Mouse (Mus musculus) ovary, postnatal 14 days (tissue): ENCODE results near the gene Dgcr6.

Experiments used
- DNase-seq: peaks from one replicate; pipeline ENCODE4 v3.0.0; 2022; ENCODE audit warnings: low spot score

The Dgcr6 gene

GRCm38 (mm10) chr16:18070798-18071197 is 18.1 kb downstream of the Dgcr6 start:
- no peak for DNase-seq

GRCm38 (mm10) chr16:18072089-18072488 is 19.4 kb downstream of the Dgcr6 start:
- no peak for DNase-seq

DNA sequence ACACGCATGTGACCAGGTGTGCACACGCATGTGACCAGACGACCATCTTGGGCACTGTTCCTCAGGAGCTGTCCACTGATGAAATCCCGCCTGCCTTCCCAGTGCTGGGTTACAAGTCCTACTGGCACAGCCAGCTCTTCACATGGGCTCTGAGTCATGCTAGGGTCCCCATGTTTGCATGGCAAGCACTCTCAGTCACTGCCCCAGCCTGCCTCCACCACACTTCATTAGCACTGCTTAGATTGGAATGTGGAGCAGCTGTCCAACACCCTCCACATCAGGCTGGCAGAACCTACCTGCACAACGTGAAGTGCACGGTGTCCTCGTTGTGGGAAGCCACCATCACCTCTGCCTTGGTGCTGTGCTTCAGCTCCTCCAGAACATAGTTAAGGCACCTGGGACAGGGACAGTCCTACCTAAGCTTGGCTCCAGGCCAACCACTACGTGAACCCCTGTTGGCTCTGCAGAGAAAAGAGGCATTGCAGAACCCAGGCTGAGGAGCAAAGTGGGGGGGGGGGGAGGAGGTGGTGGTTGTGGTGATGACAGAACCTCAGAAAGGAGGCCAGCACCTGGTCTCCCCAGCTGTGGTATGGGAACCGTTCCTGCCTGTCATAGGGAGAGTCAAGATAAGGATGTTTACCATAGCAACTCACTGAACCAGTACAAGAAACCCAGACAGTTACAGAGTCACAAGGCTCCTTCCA is 20.8 kb downstream of the Dgcr6 start:
- no peak for DNase-seq

GRCm38 (mm10) chr16:18074611-18075010 is 22.0 kb downstream of the Dgcr6 start:
- no peak for DNase-seq

GRCm38 (mm10) chr16:18075201-18075600 is 22.5 kb downstream of the Dgcr6 start:
- DNase-seq: no peak

DNA sequence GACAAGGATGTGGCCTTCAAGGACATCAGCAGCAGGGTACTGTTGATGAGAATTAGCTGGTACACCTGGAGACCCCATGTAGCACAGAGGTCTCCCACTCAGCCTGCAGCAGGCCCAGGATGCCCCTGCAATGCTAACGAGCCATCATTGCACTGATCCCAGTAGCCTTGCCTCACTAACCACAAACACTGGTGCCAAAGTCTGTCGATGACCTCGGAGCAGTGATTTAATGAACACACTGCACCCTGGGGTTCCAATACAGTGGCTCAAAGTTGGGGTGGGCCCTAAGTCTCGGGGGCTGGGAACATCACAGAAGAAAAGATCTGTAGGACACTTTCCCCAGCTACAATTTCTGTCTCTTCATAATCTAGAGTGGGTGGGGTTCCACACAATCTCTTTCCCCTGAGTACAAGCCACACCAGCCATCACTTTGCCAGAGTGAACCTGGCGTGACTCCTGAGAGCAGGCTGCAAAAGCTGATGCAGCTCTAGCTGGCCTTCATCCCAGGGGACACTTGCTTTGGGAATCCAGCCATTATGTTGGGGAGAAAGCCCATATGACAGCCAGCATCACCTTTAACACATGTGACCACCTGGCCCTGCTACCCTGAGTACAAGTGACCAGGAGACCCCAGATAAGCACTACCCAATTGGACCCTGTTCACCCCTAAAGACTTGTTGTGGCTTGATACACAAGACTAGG is 25.8 kb downstream of the Dgcr6 start:
- DNase-seq: no peak

- DNase-seq: no peak
Measured at GRCm38 (mm10) chr16:18079300-18079699, 26.6 kb downstream of the Dgcr6 start.

DNA sequence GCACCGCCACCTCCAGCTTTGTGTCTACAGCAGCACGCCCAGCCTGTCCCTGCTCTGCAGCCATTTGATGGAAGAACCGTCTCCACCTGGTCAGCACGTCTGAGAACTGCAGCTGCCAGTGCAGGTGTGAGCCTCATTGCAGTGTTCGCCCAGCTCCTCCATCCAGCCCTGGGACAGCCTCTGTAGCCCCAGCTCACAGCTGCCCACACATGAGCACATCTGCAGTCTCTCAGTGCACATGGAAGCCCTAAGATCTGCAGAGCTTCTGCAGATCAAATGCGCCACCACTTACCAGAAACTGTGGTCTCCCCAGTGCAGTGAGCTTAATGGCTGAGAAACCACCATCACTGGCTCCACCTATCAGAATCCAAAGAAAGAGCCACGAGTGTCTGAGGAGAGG is 27.5 kb downstream of the Dgcr6 start:
- DNase-seq: no peak

DNA sequence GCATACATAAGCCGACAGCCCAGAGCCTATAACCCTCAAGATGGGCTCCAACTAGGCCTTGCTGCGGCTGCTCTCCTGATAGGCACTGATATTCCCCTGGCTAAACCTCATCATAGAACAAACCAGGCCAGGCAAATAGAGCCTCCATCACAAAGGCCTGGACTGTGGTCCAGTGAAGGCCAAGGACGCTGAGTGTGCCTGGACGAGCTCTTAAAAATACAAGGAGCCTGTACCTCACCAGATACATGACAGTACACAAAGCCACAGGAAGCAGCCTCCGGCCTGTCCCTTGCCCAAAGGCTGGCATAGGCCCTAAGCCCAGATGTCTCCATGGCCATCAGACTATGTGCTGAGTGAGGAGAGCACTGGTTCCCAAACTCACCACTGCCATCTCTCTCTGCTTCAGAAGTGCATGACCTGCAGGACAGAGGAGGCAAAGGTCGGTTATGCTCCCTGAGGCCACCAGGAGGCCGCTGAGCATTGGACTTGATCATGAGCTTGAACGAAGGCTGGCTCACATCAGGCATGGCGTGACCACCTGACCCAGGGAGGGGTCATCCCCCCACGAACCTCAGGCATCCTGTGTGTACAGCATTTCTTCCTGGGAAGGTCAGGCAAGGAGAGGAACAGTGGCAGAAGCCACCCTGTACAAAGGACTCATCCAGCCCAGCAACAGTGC is 28.6 kb downstream of the Dgcr6 start:
- no peak for DNase-seq

GRCm38 (mm10) chr16:18082291-18082690 is 29.6 kb downstream of the Dgcr6 start:
- DNase-seq: no peak

- no peak for DNase-seq
Measured at GRCm38 (mm10) chr16:18083231-18083951, 30.7 kb downstream of the Dgcr6 start.

DNA sequence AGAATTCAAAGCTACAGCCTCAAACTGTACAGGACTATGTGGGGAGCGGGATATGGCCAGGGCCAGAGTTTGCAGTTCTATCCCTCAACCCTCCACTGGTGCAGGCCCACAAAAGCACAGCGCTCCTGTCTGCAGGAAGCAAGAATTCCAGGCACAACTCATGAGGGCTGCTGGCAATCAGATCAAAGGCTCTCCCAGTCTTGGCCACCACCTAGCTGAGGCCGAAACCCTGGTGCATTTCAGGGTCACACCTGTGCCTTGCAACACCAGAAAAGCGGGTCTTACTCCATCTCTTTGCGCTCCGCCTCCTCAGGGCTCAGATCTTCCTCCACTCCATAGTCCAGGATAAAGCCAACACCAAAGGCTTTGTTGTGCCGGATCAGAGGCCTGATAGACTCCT is 31.6 kb downstream of the Dgcr6 start:
- no peak for DNase-seq

- DNase-seq: no peak
Measured at GRCm38 (mm10) chr16:18087101-18087500, 34.4 kb downstream of the Dgcr6 start.

- DNase-seq: no peak
Measured at GRCm38 (mm10) chr16:18096348-18096747, 43.7 kb downstream of the Dgcr6 start.

- DNase-seq: no peak
Measured at GRCm38 (mm10) chr16:18102816-18103215, 50.2 kb downstream of the Dgcr6 start.

DNA sequence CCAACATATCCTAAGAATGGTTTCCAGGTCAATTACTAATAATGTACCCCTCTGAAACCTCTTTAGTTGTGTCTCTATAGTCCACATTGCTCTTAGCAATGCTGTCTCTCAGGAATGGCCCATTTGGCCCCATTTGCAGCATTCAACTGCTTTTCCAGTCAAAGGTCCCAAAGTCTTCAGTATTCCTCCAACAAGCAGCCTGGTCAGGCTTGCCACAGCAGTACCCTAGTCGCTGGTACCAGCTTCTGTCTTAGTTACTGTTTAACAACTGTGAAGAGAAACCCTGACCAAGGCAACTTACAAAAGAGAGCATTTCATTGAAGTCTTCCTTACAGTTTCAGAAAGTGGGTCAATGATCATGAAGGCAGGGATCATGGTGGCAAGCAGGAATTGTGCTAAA is 50.7 kb downstream of the Dgcr6 start:
- no peak for DNase-seq

DNA sequence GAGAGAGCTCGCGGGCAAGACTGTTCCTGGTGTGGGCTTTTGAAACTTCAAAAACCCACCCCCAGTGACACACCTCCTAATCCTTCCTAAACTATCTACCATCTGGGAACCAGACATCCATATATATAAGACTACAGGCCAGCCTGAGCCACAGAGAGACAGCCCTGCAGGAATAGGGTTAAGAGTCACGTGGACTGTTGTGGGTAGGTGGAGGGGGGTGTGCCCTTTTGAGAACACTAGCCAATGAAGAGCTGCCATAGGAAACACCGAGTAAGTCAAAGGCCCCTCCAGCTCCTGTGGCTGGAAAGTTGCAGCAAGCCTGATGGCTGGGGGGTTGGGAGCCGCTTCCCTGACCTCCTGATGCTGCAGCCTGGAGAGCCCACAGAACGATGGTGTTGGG is 51.1 kb downstream of the Dgcr6 start:
- no peak for DNase-seq

GRCm38 (mm10) chr16:18108221-18108966 is 55.7 kb downstream of the Dgcr6 start:
- peak; percentile 51 for DNase-seq

GRCm38 (mm10) chr16:18111042-18111441 is 58.4 kb downstream of the Dgcr6 start:
- no peak for DNase-seq

DNA sequence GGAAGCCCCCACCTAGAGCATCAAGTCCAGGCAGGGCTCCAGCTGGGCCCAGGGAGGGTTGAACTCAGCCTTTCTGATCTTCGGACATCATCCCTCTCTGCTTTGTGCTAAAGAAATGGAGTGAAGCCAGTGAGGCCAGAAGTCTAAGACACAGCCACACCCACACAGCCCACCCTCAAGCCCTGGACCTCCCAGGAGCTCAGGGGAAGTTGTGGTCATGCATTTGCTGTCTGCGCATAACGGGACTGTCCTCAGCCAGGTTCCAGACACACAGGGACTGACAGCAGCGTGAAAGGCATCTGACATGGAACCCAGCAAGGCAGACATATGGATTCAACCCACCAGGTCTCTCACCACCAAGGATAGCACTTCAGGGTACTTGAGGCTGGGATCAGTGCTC is 63.8 kb downstream of the Dgcr6 start:
- no peak for DNase-seq

GRCm38 (mm10) chr16:18118285-18118684 is 65.6 kb downstream of the Dgcr6 start:
- no peak for DNase-seq
